Mouse (Mus musculus) ES-Bruce4 (cell line): ENCODE measurements at regions not wholly inside any gene's neighbourhood (a gene's known extent, or its start where the extent isn't known, plus 50 kb on each side); places are given as distances from the start of the nearest gene placed in this dataset.
A peak's percentile ranks its signal among the peaks of the same experiment; 100 is the strongest.

Experiments used
- H3K27ac ChIP-seq: 2 replicates; pipeline ENCODE4 v1.5.1; 2012; ENCODE audit warnings: low read length, inconsistent platforms; ENCODE audit not compliant: insufficient read depth
- H3K27me3 ChIP-seq: 2 replicates; pipeline ENCODE4 v1.6.1; 2012; ENCODE audit warnings: mild to moderate bottlenecking, low read length, inconsistent platforms; ENCODE audit not compliant: control insufficient read depth, poor library complexity, insufficient read depth, severe bottlenecking
- H3K36me3 ChIP-seq: 2 replicates; pipeline ENCODE4 v1.6.1; 2012; ENCODE audit warnings: inconsistent platforms, mild to moderate bottlenecking, low read length, moderate library complexity; ENCODE audit not compliant: control insufficient read depth, poor library complexity, insufficient read depth, severe bottlenecking
- H3K4me1 ChIP-seq: one replicate; pipeline ENCODE4 v1.8.1; 2011; ENCODE audit warnings: low read length; ENCODE audit not compliant: control insufficient read depth, insufficient read depth
- H3K4me3 ChIP-seq: 2 replicates; pipeline ENCODE4 v1.5.1; 2011; ENCODE audit warnings: low read depth, mild to moderate bottlenecking, low read length
- H3K9ac ChIP-seq: 2 replicates; pipeline ENCODE4 v1.6.1; 2012; ENCODE audit warnings: low read depth, mild to moderate bottlenecking, inconsistent platforms; ENCODE audit not compliant: poor library complexity, severe bottlenecking
- H3K9me3 ChIP-seq: replicated peaks from 2 replicates; pipeline ENCODE4 v1.6.1; 2012; ENCODE audit warnings: mild to moderate bottlenecking, low read length, inconsistent platforms; ENCODE audit not compliant: control insufficient read depth, poor library complexity, insufficient read depth, severe bottlenecking
- CTCF ChIP-seq: IDR thresholded peaks from one replicate; pipeline ENCODE4 v1.8.1; 2011; ENCODE audit warnings: low read depth, low read length
- EP300 ChIP-seq: IDR thresholded peaks from 2 replicates; pipeline ENCODE4 v1.6.1; 2011; ENCODE audit warnings: low read depth, low read length; ENCODE audit not compliant: insufficient read depth
- POLR2A ChIP-seq: IDR thresholded peaks from one replicate; pipeline ENCODE4 v1.8.1; 2011; ENCODE audit warnings: low read length; ENCODE audit not compliant: insufficient read depth

DNA sequence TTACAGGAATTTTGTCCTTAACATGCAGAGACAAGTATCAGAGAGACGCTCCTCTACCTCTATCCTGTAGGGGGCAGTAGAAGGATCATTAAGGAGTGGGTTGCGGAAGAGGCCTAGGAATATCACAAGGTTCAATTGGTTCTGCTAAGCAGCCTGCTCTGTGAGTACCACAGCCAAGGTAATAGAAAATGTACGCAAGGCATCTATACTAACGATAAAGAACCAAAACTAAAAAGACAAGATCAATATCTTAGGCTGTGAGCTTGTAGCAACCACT lies 469.1 kb downstream of the Plcl1 start:
- Histone ChIP-seq H3K4me3 (no peak overlapping the region), H3K9ac (no peak overlapping the region), H3K27ac (0 out of 2 replicates have a peak overlapping the region, but pooled peaks have one; percentile 17), H3K27me3 (no peaks in the 10 kb centered on the region), H3K36me3 (no peaks in the 10 kb centered on the region), H3K4me1 (no peaks in the 10 kb centered on the region), H3K9me3 (no peaks in the 10 kb centered on the region; the same call in 1 of the 2 replicates)
- TF ChIP-seq CTCF, result no peak
- no peak for TF ChIP-seq EP300
- TF ChIP-seq POLR2A, result no peak

DNA sequence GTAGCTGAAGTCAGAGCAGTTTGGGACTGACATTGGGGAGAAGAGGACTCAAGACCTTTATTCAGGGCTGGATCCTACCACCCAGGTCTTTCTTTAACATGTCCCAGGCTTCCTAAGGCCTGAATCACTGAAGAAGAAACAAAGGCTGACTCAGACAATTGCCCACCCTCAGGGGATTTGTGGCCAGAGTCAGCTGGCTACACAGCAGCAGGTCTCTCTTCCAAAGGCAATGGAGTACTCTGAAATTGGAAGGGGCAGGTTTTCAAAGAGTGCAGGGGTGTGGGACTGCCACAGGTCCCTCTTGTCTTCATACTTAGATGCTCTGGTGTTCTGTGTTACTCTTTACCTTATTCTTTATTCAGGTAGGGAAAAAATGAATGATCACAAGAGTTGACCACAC lies 478.9 kb downstream of the Plcl1 start:
- no peak overlapping the region for H3K9ac ChIP-seq
- H3K27ac ChIP-seq, result no peak overlapping the region
- H3K27me3 ChIP-seq, result no peaks in the 10 kb centered on the region
- no peaks in the 10 kb centered on the region for H3K4me1 ChIP-seq
- TF ChIP-seq POLR2A (no peak), EP300 (no peak), CTCF (no peak)
- H3K9me3 ChIP-seq, result no peaks in the 10 kb centered on the region; the same call in 1 of the 2 replicates
- no peaks in the 10 kb centered on the region for H3K36me3 ChIP-seq
- H3K4me3 ChIP-seq, result no peak overlapping the region

DNA sequence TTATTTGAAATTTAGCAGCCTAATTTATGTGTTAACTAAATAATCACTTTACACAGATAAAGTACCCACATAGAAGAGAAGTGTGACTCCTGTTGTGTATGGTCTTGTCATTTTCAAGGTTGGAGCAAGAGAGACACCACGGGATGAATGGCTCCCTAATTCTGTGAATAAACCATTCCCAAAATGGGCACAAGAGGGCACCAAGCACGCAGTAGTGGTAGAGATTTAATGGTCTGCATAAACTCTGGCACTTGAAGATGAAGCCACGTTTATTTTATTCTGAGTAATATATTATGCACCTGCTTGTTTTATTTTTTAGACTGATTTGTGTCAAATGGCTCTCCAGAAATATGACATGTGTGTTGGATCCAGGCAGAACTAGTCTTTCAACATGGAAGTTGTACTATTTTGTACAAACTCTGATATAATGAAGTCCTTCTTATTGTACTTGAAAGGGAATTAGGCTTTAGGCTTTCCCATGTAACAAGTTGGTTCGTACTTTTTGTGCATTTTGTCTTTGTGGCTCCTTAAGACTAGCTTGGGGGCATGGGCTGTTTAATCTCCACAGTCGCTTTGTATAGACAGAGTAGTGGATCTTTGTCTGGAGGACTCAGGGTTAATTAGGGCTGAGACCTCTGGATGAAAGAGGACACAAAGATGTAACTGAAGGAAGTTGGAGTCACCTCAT lies 480.8 kb downstream of the Plcl1 start:
- Histone ChIP-seq H3K4me1 (no peaks in the 10 kb centered on the region), H3K27me3 (no peaks in the 10 kb centered on the region), H3K36me3 (no peaks in the 10 kb centered on the region), H3K9me3 (no peaks in the 10 kb centered on the region), H3K4me3 (no peak overlapping the region), H3K27ac (no peak overlapping the region), H3K9ac (no peak overlapping the region)
- no peak for TF ChIP-seq POLR2A
- peak; percentile 15 for TF ChIP-seq CTCF

DNA sequence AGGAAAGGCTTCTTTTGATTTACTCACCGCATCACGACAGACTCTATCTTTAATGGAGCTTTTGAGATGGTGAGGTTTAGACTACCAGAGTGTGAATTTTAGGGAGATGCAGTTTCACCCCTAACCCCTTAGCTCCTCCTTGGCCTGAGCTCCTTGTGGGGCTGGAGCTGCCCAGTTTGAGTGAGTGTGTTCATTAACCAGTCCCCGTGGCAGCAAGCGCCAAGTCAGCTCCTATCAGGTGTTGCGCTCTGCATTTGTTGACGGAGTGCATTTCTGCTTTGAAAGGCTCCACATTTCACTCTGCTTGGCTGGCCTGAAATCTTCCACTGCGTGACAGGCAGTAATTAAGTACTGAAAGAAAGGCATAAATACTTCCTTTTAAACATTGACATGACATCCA lies 481.7 kb downstream of the Plcl1 start:
- Histone ChIP-seq H3K9me3 (no peaks in the 10 kb centered on the region), H3K27me3 (no peaks in the 10 kb centered on the region), H3K9ac (no peak overlapping the region), H3K27ac (no peak overlapping the region), H3K4me1 (no peaks in the 10 kb centered on the region), H3K4me3 (no peak overlapping the region), H3K36me3 (no peaks in the 10 kb centered on the region)
- TF ChIP-seq POLR2A, result no peak
- TF ChIP-seq CTCF, result no peak
- no peak for TF ChIP-seq EP300

DNA sequence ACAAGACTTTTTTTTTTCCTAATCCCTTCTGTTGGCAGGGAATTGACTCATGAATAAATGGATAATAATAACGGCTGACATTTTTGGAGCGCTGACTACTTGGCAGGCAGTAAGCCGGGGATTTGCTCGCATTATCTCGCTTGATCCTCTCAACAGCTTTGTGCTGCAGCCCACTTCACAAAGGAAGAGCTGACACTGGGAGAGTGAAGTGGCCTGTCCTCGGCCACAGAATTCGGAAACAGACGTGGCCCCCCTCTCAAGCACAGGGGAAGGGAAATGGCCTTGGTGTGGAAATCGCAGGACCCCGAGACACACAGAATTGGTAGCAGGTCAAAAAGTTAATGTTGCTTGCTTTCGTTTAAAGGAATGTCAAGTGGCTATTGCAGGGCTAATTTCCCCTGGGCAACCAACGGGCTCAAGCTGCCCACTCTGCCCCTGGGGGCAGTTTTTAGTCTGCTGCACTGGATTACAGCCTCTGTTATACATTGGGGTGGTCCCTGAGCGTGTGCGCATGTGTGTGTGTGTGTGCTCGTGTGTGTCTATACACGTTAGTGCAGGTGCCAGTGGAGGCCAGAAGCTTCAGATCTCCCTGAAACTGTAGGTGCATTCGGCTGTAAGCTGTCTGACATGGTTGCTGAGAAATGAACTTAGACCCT lies 483.1 kb downstream of the Plcl1 start:
- no peak overlapping the region for H3K9ac ChIP-seq
- H3K36me3 ChIP-seq, result no peaks in the 10 kb centered on the region
- no peaks in the 10 kb centered on the region for H3K9me3 ChIP-seq
- no peaks in the 10 kb centered on the region for H3K4me1 ChIP-seq
- no peak for TF ChIP-seq POLR2A
- no peak for TF ChIP-seq EP300
- no peak for TF ChIP-seq CTCF
- H3K27me3 ChIP-seq, result no peaks in the 10 kb centered on the region
- no peak overlapping the region for H3K27ac ChIP-seq
- H3K4me3 ChIP-seq, result no peak overlapping the region

DNA sequence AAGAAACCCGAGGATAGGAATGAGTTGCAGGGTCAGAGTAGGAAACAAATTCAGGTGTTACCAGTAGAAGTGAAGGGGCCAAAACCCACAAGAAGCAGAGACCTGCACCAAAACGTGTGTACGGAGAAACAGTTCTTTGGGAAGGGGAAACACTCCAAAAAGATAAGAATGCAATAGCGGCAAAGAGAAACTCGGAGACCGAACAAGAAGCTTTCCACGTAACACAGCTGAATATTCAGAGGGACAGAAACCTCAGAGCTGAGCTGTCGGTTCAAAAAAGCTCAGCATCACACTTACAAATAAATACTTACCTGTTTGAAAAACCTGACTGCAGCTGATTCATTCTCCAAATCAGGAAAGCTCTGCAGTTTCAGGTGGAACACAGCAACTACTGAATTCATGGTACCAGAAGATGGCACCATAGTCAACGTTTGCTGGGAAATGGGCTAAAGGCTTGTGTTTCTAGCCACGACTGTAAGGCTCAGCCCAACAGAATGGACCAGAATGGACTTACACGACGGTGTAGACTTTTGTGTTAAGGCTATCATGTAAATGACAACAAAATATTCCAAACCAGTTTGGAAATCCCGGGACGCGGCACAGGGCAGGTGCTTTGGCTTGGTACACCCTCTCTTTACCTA lies 484.9 kb downstream of the Plcl1 start:
- no peak overlapping the region for H3K4me3 ChIP-seq
- H3K27ac ChIP-seq, result no peak overlapping the region
- H3K4me1 ChIP-seq, result no peaks in the 10 kb centered on the region
- H3K36me3 ChIP-seq, result no peaks in the 10 kb centered on the region
- no peaks in the 10 kb centered on the region for H3K27me3 ChIP-seq
- H3K9me3 ChIP-seq, result no peaks in the 10 kb centered on the region
- TF ChIP-seq EP300, result no peak
- no peak for TF ChIP-seq POLR2A
- no peak overlapping the region for H3K9ac ChIP-seq
